Mouse (Mus musculus) myocyte (in vitro differentiated cells): ENCODE measurements around the gene Armc5.

Experiments
- E2F4 ChIP-seq: IDR thresholded peaks from one replicate; pipeline ENCODE4 v1.6.1; 2011; ENCODE audit warnings: mild to moderate bottlenecking, control low read depth, moderate library complexity; ENCODE audit not compliant: insufficient read depth
- MAX ChIP-seq: IDR thresholded peaks from one replicate; pipeline ENCODE4 v1.6.1; 2011; ENCODE audit warnings: low read depth, mild to moderate bottlenecking, control low read depth
- POLR2A ChIP-seq: IDR thresholded peaks from one replicate; pipeline ENCODE4 v1.6.1; 2011; ENCODE audit warnings: low read depth, mild to moderate bottlenecking, control low read depth, moderate library complexity; ENCODE audit not compliant: insufficient read length
- TCF3 ChIP-seq: IDR thresholded peaks from one replicate; pipeline ENCODE4 v1.6.1; 2011; ENCODE audit warnings: low read depth, control low read depth; ENCODE audit not compliant: insufficient read length

- TF ChIP-seq TCF3 (no peak), POLR2A (no peak), E2F4 (no peak), MAX (no peak)
These were observed 18.6 kb downstream of the Armc5 start for GRCm38 (mm10) chr7:128255757-128256156.
